Mouse (Mus musculus) testis, postnatal 10 days (tissue): ENCODE results near the gene Rad51b.

Source experiments
- DNase-seq: peaks from one replicate; pipeline ENCODE4 v3.0.0; 2021; ENCODE audit warnings: low spot score

The Rad51b gene

DNA sequence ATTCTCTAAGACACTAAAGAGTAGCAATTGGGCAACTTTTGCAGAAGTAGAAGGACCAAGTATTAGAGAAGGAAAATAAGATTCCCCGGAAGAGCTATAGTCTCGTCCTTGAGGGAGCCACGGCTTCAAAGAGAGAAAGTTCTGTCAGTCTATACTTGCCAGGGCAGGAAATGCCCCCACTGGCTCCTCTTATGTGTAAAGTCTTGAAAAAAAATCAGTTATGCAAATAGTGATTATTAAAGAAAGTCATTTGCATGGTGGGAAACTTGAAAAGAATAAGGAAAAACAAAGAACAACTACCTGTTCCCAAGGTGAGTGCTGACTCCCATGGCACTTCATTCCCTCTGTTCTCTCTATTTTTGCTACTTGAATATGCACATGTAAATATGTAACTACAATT, 140.5 kb downstream of the Rad51b start:
- no peak for DNase-seq

DNA sequence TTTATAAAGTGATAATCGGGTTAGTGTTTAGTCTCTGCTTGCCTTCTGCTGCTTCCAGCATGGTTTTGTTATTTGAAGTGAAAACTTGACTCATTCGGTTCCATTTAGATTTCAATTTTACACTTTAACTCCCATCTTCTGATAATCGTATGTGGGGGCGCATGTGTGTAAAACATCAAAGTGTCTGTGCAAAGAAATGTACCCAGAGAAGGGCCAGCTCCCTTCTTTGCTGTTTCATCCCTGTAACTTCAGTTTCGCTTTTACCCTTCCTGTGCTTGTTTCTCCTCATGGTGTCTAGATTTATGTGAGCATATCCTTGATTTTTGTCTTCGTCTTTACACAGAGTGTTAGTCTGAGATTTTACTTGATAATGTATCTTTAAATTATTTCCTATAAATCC, 142.9 kb downstream of the Rad51b start:
- DNase-seq: no peak

DNA sequence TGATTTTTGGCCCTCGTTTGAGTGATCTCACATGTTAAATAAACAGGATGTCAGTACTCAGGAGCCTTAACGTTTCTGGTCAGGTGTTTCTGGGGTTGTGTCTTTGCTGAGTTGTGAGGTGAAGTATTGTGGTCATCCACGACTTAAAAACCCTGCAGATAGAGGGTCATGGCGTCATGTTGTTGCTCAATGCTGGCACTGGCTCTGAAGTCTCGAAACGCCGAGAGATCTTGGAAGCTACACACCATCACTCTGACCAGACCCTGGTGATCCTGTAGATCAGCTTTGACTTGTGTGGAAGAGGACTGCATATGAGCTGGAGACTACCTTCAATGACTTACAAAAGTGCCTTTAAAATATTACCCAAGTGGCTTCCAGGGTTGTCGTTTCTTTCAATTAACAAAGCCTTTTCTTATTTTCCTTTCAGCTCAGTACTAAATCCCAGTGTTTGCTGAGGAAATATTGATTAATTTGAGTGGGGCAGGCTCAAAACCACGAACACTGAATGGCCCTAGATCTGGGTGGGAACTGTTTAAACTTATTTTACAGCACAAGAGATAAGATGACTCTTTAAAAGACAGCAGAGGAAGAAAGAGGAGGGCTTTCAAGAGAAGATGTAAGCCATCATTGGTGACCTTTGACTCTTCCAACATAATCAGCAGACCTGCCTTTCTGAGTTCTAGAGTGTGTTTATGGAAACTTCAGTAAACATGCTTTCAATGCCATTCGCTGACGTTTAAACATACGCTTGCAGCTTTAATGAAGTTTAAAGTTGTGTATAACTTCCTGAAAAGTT, 144.3 kb downstream of the Rad51b start:
- DNase-seq: no peak

DNA sequence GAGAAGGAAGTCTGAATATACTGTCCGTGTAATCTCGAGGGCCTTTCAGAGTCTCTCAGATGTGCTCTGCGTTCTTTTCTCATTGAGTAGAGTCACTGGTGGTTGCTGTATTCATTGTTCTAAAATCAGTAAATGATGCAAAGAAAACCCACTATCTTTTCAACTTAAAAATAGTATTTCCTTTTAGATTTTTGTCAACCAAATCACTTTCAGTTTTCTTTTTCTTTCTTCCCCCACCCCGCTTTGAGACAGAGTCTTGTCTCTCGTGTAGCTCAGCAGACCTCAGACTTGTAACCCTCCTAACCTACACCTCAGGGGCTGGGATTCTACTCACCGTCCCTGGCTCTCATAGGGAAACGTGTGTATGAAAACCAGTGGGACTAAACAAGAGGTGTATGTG, 145.0 kb downstream of the Rad51b start:
- DNase-seq: no peak

DNA sequence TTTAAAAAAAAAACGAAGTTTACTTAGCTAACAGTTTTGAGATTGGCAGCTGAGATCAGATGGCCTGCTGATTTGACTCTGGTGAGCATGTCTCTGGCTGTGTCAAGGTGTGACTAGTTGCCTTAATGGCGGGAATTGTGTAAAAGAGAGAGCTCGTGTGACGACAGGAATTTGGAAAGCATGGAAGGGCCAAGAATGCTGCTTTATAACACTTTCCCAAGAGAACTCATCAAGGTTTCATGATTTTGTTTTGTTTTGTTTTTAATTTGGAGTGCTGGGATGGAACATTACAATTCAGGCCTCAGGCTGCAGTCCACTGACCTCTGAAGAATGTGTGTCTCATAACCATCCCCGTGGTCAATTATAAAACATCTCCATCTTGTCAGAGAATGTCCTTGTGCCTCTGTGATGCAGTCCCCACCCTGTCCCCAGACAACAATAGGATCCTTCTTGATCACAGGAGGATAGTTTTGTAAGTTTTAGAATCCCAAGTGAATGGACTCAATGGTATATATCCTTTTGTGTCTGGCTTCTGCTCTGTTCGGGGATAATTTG, 145.8 kb downstream of the Rad51b start:
- DNase-seq: no peak

DNA sequence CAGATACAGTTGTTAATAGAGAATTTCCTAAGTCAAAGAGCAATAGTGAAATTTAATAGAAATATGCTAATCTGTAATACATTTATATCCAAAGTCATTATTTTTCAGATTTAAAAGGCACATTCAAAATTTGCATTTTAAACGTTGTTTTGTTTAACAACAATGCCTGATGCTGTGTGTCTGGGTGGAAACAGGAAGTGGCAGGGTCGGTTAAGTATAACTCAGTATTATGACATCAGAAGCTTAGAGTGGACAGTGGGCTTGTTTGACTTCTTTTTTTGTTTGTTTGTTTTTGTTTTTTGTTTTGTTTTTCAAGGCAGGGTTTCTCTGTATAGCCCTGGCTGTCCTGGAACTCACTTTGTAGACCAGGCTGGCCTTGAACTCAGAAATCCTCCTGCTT, 147.6 kb downstream of the Rad51b start:
- DNase-seq: no peak

DNA sequence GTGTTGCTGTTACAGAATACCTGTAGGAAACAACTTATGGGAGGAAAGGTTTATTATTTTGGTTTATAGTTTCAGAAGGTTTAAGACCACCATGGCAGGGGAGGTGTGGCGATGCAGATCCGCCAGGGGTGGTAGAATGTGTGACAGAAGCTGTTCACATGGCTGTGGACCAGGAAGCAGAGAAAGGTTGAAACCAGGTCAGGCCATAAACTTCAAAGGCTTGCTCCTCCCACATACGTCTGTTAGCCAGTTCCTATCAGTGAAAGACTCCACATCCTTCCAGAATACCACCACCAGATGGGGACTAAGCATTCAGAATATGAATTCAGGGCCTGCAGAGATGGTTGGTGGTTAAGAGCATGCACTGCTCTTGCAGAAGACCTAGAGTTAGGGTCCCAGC, 150.0 kb downstream of the Rad51b start:
- DNase-seq: no peak

DNA sequence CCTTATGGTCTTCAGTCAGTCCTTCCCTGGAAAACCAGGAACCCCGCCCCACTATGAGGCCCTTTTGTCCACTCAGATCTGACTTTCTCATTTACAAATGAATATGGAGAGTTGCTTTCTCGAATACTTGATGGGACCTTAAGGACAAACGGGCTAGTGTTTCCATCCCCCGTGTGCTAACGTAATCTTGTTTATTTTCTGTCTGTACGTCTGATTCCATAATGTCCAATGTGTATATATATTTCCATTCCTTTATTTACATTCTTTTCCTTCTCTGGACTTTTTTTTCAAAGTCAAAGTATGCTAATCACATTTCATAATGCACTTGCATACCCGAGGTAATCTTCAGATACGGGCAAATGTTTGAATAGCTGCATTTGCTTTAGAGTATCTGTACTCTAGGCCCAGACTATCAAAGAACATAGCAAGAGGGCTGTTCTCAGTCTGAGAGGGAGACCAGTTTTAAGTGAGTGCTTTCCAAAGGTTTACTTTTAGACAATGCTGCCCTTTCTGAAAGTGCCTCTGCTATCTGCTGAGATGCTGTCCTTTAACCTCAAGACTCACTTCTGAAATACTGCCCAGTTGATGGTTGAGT, 152.8 kb downstream of the Rad51b start:
- no peak for DNase-seq

DNA sequence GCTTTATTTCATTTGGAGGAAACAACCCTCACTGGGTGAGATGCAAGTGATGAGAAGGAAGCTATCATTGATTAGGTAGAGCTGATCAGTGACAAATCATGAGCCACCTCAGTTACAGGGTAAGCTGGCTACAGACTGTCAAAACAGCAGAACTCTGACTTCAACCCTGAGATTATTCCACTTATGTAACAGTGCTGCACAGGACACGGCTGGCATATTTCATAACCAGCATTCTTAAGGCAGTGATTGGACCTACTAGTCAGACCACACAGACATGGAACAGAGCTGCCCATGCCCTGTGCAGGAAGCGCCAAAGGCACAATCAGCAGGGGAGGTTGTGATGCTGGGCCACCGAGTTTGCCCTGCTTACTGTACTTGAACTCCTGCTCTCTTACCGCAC, 155.8 kb downstream of the Rad51b start:
- no peak for DNase-seq

DNA sequence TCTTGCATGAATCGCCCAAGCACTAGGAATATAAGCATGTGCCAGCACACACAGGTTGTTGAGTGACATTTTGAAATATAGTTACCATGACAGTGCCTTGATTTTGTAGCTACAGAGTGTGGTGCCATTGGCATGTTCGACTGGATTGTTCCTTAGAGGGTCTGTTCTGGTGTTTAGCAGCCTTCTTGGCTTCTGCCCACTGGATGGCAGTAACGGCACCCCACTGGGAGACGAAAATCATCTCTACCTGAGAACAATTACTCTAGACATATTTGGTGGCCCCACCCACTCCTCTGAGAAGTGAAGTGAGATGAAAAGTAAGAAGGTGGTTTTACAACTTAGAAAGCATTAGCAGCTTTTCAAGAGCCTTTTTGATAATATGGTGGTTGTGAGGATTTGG, 156.9 kb downstream of the Rad51b start:
- no peak for DNase-seq

DNA sequence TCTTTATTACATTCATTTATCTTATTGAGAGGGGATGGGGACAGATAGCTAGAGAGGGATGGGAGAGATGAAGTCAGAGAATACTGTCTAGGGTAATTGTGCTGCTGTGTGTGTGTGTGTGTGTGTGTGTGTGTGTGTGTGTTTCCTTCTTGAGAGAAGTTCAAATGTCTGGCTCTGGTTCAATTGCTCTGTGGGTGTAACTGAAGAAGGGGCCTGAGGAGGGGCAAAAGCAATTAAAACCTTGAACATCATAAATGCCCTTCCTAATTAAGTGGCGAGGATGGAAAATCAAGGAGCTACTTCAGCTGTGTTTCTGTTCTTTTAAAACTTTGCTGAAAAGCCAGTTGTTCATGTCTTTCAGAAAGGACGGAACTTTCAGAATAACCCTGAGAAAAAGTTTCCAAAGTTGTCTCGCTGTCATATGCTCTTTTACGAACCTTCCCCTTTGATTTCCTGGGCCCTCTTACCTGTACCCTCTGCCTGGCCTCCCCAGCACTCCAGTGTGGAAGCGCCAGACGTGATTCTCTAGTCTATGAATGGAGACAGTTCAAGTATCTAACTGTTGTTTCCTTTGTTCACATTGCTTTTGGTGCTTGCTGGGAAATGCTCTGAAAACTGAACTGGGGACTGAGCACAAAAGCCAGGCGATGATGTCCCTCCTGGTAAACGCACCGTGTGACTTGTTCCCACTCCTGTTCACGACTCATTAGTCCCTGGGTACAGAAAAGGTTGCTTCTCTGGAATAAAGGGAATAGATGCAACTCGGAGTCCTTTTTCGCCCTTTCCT, 158.2 kb downstream of the Rad51b start:
- no peak for DNase-seq

DNA sequence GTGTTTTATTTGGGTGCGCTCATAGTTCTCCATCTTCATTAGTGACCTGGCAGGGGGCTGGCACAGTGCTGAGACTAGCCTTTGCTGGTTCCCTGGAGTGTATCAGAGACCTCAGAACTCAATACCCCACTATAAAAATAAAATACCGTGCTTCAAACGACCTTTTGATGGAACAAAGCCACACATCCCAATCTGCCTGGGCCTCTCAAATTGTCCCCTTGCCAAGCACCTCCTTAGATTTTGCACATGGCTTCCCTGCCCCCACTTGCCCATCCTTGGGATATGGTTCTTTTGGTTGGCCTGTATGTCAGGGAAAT, 158.7 kb downstream of the Rad51b start:
- no peak for DNase-seq

DNA sequence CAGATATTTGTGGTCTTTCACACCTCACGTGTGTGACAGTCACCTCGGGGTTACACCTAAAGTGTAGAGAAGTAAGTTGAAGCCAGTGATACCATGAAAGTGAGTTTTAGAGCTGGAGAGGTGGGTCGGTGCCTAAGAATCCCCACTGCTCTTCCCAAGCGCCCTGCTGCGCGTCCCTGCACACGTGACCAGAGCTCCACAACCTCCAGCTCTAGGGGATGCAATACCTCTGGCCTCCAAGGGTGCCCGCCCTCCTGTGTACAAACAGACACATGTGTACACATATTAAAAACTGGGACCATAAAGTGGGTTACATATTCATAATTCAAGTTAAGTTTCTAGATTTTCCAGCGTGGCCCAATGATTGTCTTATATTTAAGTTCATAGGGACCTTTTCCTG, 159.2 kb downstream of the Rad51b start:
- no peak for DNase-seq

DNA sequence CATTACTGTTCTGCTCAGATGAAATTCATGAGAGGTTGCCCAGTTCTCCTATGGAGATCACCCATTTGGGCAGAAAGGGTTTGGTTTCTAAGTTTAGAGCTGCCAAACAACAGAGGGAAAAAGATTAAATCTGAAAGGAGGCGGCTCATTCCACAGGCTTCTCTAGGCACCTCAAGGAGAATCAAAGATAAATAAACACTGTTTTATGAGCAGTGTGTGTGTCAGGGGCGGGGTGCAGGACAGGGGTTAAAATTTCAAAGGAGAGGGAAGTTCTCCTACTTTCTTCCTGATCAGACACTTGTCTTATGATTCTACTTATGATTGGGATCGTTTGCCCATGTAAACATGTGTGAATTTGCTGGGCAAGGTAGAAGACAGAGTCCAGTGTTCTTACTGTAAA, 166.3 kb downstream of the Rad51b start:
- DNase-seq: no peak

DNA sequence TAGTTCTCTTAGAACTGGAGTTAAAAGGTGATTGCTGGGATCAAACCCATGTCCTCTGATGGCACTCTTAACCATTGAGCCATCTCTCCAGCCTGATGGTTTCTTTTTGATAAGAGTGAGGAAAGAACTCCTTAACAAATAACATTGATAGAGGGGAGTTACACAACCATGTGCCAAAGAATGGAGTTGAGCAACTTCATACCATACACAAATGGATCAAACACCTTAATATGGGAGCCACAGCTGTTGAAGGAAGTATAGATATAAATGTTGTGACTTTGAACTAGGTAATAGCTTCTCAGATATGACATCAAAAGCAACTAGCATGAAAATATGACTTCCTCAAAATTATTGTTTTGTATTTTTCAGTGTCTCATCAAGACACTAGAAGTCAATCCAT, 173.0 kb downstream of the Rad51b start:
- no peak for DNase-seq

DNA sequence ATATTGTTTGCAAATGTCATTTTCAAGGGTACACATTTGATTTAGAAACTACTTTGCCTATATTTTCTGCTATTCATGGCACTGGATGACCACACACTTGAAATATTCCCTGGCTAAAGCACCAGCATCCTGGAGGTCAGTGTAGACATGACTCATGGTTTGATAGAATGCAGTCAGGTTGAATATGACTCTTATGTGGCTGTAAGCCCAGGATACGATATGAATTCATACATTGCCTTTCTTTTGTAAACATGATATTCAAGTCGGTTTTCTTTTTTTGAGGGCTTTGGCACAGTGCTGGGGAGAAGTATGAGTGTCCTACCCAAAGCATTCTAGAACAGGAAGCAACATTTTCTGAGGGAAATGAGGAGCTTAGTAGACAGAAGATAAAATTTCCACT, 174.8 kb downstream of the Rad51b start:
- no peak for DNase-seq

DNA sequence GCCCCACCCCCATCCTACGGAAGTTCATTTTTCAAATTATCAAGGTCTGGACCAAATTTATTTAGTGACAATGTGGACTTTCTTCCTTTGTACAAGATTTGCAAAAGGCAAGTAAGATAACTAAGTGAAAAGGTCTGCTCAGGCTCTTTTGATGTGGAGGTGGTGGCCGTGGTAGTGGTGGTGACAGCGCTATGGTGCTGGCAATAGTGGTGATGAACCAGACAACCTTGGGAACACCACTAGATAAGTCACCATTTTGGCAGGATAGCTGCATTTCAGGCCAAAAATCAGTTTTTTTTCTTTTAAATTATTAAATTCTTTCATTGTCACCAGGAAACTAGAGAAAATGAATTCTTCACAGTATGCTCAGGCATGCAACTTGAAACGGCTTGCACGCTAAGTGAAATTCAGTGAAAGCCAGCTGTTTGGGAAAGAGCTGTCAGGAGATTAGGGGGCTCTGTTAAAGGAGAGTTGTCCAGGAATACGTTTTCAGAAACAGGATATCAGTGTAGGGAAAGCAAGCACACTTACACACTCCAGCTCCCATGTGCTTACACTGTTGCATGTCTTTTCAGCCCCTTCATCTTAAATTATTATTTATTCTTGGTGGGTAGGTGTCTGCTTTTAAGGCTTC, 179.4 kb downstream of the Rad51b start:
- no peak for DNase-seq

DNA sequence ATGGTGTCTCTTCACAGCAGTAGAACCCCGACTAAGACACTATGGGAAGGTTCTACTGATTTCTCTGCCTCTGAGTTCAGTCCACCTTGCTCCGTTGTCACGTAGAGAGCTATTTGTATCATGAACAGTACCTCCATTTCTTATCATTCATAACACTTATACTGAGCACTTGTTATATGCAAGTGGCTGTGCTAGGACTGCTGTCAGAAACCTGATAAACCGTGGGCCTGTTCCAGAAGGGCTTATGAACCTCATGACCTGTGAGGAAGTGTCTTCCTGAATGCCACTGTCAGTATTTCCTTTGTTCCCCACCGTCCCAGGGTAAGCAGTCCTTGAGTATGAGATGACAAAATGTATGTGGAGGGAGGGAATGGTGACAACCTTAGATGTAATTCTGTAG, 181.7 kb downstream of the Rad51b start:
- no peak for DNase-seq

DNA sequence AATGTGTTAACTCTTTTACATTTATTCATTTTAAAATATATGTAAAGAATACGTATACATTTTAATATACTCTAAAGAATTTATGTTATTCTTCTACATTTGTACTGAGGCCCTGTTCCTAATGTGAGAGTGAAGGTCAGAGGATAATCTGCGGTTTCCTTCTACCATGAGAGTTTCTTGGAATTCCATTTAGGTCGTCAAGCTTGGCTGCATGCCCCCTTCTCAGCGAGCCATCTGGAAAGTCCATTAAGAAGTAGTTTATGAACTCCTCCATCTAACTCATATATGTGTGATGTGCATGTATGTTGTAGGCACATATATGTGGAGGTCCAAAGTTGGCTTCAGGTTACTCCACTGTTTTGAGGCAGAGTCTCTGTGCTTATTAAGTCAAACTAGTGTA, 188.4 kb downstream of the Rad51b start:
- no peak for DNase-seq

DNA sequence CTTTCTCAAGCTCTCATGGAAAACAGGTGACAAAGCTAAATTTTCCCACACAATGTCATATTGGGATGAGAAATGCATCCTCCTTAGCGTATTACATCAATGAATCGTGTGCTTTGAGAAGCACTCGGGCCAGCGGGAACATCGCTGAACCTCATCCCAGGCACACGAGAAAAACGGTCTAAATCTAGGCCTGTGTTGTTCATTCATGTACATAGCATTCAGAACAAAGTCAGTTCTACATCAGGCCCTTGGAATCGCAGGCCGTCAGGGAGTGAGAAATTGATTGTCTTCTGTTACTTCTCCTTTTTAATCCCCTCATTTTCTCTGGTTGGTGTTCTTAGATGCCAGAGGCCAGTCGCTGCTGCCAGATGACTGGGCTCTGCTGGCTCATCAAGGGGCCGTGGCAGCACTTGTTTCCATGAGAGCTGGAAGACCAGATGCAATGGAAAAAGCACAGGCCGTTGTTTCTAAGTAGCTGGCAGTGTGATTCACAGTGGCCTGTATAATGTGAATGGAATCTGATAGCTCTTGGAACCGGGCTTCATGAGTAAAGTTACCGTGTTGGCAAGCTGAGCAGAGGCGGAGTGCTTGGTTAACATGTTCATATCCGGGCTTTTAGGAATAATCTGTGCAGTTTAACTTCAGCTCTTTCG, 191.6 kb downstream of the Rad51b start:
- no peak for DNase-seq

DNA sequence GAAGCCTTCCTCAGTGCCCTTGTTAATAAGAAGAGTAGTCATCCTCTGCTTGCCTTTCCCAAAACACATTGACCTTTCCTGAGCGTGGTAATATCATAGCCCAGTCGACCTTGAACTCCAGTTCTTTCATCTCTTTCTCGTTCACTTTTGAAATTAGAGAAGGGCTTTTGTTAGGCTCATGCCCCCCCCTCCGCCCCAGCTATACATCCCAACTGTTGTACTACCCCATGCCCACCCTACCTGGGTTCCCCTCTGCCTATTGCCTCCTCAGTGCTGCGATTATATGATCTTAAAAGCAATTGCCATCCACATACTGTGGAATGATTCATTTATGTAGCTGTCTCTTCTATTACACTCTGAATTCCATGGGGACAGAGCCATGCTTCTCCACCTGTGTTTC, 193.5 kb downstream of the Rad51b start:
- DNase-seq: no peak

DNA sequence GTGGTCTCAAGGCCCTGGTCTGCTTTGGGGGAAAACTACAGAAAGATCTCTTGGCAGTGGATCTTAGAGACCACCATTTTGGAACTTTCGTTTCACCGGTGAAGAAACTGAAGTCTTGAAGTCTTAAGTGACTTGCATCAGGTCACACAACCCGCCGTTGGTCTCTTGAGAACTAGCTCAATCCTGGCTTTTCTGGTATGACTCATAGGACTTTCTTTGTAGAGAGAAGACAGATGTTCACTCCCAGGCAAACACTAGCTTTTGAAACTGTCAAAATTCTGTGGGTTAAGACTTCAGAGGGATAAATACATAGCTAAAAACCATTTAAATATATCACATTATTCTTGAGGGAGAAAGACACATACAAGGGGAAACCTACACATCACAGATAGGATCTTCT, 195.1 kb downstream of the Rad51b start:
- DNase-seq: no peak
